In the genomic region with DNA sequence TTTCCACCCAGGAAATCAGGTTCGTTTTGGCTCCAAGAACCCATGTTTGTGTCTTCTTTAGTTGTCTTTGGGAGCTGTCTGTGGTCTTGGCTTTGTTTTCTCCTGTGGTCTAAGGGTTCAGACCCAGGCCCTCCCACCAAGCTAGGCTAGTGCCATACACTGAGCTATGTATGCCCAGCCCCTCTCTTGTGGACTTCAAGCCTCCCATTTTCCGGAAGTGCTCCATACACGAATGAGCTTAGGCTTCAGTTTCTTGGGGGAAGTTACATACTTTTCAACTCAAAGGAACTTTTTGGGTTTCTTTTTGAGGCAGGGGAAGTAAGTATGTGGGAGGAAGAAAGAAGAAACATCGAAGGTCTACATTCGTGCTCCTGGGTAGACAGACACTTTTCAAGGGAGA, we compare ENCODE assay signal across 20 mouse cellular contexts.
A peak's percentile ranks its signal among the peaks of the same experiment; 100 is the strongest.
DNase-seq lines count a peak whose midpoint lies in the region; ATAC-seq and TF ChIP-seq lines count a peak whose summit lies in the region.
"Had no signal": no experiment of that assay in that cellular context is flagged by ENCODE, and none has a peak within 500 bp of the region (broad histone marks: within the 10 kb centered on the region; RNA-seq: fewer than 3 reads in every experiment).

No protein-coding gene starts in this region.

- H3K36me3 ChIP-seq in liver, adult 2 months (ENCODE audit: control insufficient read depth, insufficient read depth, low read length) = no peaks in the 10 kb centered on the region
- H3K36me3 ChIP-seq in liver, embryonic 11.5 days (ENCODE audit: control insufficient read depth, insufficient read depth, low read length) = no peaks in the 10 kb centered on the region
- H3K36me3 ChIP-seq: embryonic facial prominence, embryonic 10.5 days; embryonic facial prominence, embryonic 12.5 days; forebrain, embryonic 15.5 days had no signal

- no peak for TF ChIP-seq CTCF in liver, adult 2 months (IDR thresholded peaks at IDR 0.05; ENCODE audit: low read depth, low read length)

- H3K27me3 ChIP-seq in liver, adult 2 months (ENCODE audit: control insufficient read depth, insufficient read depth, low read length) = no peaks in the 10 kb centered on the region; the same call in 1 of the 2 replicates
- H3K27me3 ChIP-seq in liver, embryonic 11.5 days (replicated peaks; ENCODE audit: control insufficient read depth, insufficient read depth, low read length) = no peaks in the 10 kb centered on the region
- H3K27me3 ChIP-seq: embryonic facial prominence, embryonic 12.5 days; forebrain, embryonic 13.5 days; forebrain, embryonic 15.5 days had no signal

- ATAC-seq in liver, embryonic 11.5 days (replicated peaks; ENCODE audit: low FRiP score) = no peak
- peak; percentile 66 for ATAC-seq in granulocyte monocyte progenitor cell, adult 5-6 weeks (replicated peaks; ENCODE audit: poor library complexity, severe bottlenecking)
- ATAC-seq in megakaryocyte progenitor cell, adult 5-6 weeks (replicated peaks; ENCODE audit: poor library complexity) = peak; percentile 44
- ATAC-seq: forebrain, embryonic 13.5 days; forebrain, embryonic 15.5 days had no signal

- WGBS in liver, adult 2 months = 79% methylated on average over 5 of the region's 5 CpGs
- 67% methylated on average over 5 of the region's 5 CpGs for WGBS in liver, embryonic 11.5 days

- H3K4me1 ChIP-seq in liver, adult 2 months (ENCODE audit: control insufficient read depth, insufficient read depth, low read length) = no peaks in the 10 kb centered on the region
- no peaks in the 10 kb centered on the region for H3K4me1 ChIP-seq in liver, embryonic 11.5 days (replicated peaks; ENCODE audit: control insufficient read depth, insufficient read depth, low read length)
- H3K4me1 ChIP-seq: embryonic facial prominence, embryonic 12.5 days had no signal

- TF ChIP-seq POLR2A in liver, adult 2 months (IDR thresholded peaks at IDR 0.05; ENCODE audit: extremely low read depth, insufficient read depth, low read length) = no peak

- no peaks in the 10 kb centered on the region; the same call in 1 of the 2 replicates for H3K79me2 ChIP-seq in liver, adult 2 months (ENCODE audit: control insufficient read depth, insufficient read depth, low read length)

- no peak overlapping the region for H3K4me3 ChIP-seq in liver, adult 2 months (ENCODE audit: insufficient read depth, low read depth, low read length)
- no peak overlapping the region for H3K4me3 ChIP-seq in liver, embryonic 11.5 days (ENCODE audit: low read depth, low read length)
- H3K4me3 ChIP-seq: embryonic facial prominence, embryonic 10.5 days; embryonic facial prominence, embryonic 12.5 days; forebrain, embryonic 13.5 days; forebrain, embryonic 15.5 days had no signal

- H3K9me3 ChIP-seq in liver, embryonic 11.5 days (ENCODE audit: control insufficient read depth, low read length) = no peaks in the 10 kb centered on the region
- H3K9me3 ChIP-seq: embryonic facial prominence, embryonic 10.5 days; embryonic facial prominence, embryonic 12.5 days; forebrain, embryonic 13.5 days; forebrain, embryonic 15.5 days had no signal

- H3K9ac ChIP-seq in liver, adult 2 months (ENCODE audit: low read depth, low read length) = no peak overlapping the region
- H3K9ac ChIP-seq in liver, embryonic 11.5 days (ENCODE audit: low read depth, low read length) = no peak overlapping the region
- H3K9ac ChIP-seq: embryonic facial prominence, embryonic 12.5 days; forebrain, embryonic 13.5 days; forebrain, embryonic 15.5 days had no signal

- peak; percentile 8 for DNase-seq in liver, adult 2 months (ENCODE audit: extremely low read depth, low read depth, low spot score)
- no peak for DNase-seq in liver, embryonic 11.5 days (ENCODE audit: low spot score)
- peak; percentile 10 for DNase-seq in A20 (ENCODE audit: low read depth, low spot score)
- no peak for DNase-seq in left cerebral cortex, adult 18-20 months (ENCODE audit: low spot score in 2 of 2)
- no peak for DNase-seq in right cerebral cortex, postnatal 10 days (ENCODE audit: low spot score in 2 of 2)
- DNase-seq: adrenal gland, adult 2 months; adrenal gland, postnatal 10 days; adrenal gland, postnatal 25 days; cerebellum, adult 11 months; cerebellum, adult 18-20 months; cerebellum, adult 8-10 months; cerebellum, adult 9-11 months; cerebellum, postnatal 14 days; cerebellum, postnatal 36 days had no signal

- no peak overlapping the region for H3K27ac ChIP-seq in liver, adult 2 months (replicated peaks; ENCODE audit: insufficient read depth, low read depth, low read length)
- no peak overlapping the region for H3K27ac ChIP-seq in liver, embryonic 11.5 days (ENCODE audit: low read depth, low read length)
- H3K27ac ChIP-seq: embryonic facial prominence, embryonic 10.5 days; embryonic facial prominence, embryonic 12.5 days; forebrain, embryonic 13.5 days; forebrain, embryonic 15.5 days had no signal

- H3K4me2 ChIP-seq in liver, embryonic 11.5 days = no peak overlapping the region
- H3K4me2 ChIP-seq: embryonic facial prominence, embryonic 12.5 days; forebrain, embryonic 13.5 days; forebrain, embryonic 15.5 days had no signal

Comparison
In these comparisons a context has a peak if more than half of its experiments do, and no peak if none do; other contexts are left out.
1. DNase-seq: peak in liver, adult 2 months (single experiment) and A20 (single experiment); none in liver, embryonic 11.5 days (single experiment), left cerebral cortex, adult 18-20 months (0 of 2) and right cerebral cortex, postnatal 10 days (0 of 2).